Mouse (Mus musculus): ENCODE results near the gene Ybx3. TPM values are rescaled to one million over a fixed set of nuclear protein-coding genes. Genes with fewer than 3 reads are reported as not detected.

The Ybx3 gene
- polyA plus RNA-seq, 1 experiment from 2014 or later, result 57.0 TPM

GRCm38 (mm10) chr6:131374594-131375340 is 13.5 kb downstream of the Ybx3 start:
- WGBS, result 91% methylated on average over 13 of the region's 13 CpGs
- Histone ChIP-seq H3K9ac (ENCODE audit: low read length) (no peak overlapping the region), H3K4me2 (ENCODE audit: low read depth) (no peak overlapping the region), H3K36me3 (ENCODE audit: control insufficient read depth, insufficient read depth, low read length) (peaks cover 2% of the 10 kb centered on the region; the same call in 1 of the 2 replicates), H3K27ac (ENCODE audit: low read depth, low read length) (no peak overlapping the region), H3K4me3 (ENCODE audit: low read depth, low read length) (no peak overlapping the region), H3K27me3 (ENCODE audit: control insufficient read depth, insufficient read depth, low read length) (no peaks in the 10 kb centered on the region), H3K9me3 (ENCODE audit: control insufficient read depth, low read length) (no peaks in the 10 kb centered on the region), H3K4me1 (ENCODE audit: control insufficient read depth, insufficient read depth, low read length) (no peaks in the 10 kb centered on the region)
- DNase-seq (ENCODE audit: low spot score), result no peak
- no peak for ATAC-seq (ENCODE audit: insufficient read depth, low FRiP score, low TSS enrichment)

- no peak for DNase-seq (ENCODE audit: low spot score)
- WGBS, result 92% methylated on average over 5 of the region's 5 CpGs
- peaks cover 2% of the 10 kb centered on the region; the same call in 1 of the 2 replicates for H3K36me3 ChIP-seq (ENCODE audit: control insufficient read depth, insufficient read depth, low read length)
- H3K27me3 ChIP-seq (ENCODE audit: control insufficient read depth, insufficient read depth, low read length), result no peaks in the 10 kb centered on the region
- H3K4me2 ChIP-seq (ENCODE audit: low read depth), result no peak overlapping the region
- no peak overlapping the region for H3K9ac ChIP-seq (ENCODE audit: low read length)
- no peak for ATAC-seq (ENCODE audit: insufficient read depth, low FRiP score, low TSS enrichment)
- no peak overlapping the region for H3K4me3 ChIP-seq (ENCODE audit: low read depth, low read length)
- no peak overlapping the region for H3K27ac ChIP-seq (ENCODE audit: low read depth, low read length)
- no peaks in the 10 kb centered on the region for H3K4me1 ChIP-seq (ENCODE audit: control insufficient read depth, insufficient read depth, low read length)
- no peaks in the 10 kb centered on the region for H3K9me3 ChIP-seq (ENCODE audit: control insufficient read depth, low read length)
Measured at GRCm38 (mm10) chr6:131373160-131373559, 15.1 kb downstream of the Ybx3 start.

DNA sequence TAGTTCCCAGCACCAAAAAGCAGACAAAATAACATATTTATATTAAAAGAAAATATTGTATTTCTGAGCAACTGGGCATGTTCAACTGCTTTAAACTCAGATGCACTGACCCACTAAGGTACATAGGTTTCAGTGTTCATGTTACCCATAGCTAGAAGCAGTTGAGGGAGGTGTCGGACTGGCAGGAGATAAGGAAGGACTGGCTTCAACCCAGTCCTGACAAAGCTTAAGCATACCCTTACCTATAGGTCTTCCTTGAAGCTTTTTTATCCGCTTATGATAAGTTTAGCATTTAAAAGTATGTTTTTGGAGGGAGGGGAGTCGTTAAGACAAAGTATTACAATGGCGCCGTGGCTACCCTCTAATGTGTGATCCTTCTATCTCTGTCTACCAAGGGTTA is 17.5 kb downstream of the Ybx3 start:
- Histone ChIP-seq H3K9ac (ENCODE audit: low read length) (no peak overlapping the region), H3K4me2 (ENCODE audit: low read depth) (no peak overlapping the region), H3K27ac (ENCODE audit: low read depth, low read length) (no peak overlapping the region), H3K27me3 (ENCODE audit: control insufficient read depth, insufficient read depth, low read length) (no peaks in the 10 kb centered on the region), H3K9me3 (ENCODE audit: control insufficient read depth, low read length) (no peaks in the 10 kb centered on the region), H3K4me3 (ENCODE audit: low read depth, low read length) (no peak overlapping the region), H3K4me1 (ENCODE audit: control insufficient read depth, insufficient read depth, low read length) (no peaks in the 10 kb centered on the region), H3K36me3 (ENCODE audit: control insufficient read depth, insufficient read depth, low read length) (peaks cover 2% of the 10 kb centered on the region; the same call in 1 of the 2 replicates)
- DNase-seq (ENCODE audit: low spot score), result no peak
- WGBS, result 96% methylated on average over 5 of the region's 5 CpGs
- ATAC-seq (ENCODE audit: insufficient read depth, low FRiP score, low TSS enrichment), result no peak

GRCm38 (mm10) chr6:131369866-131370616 is 18.2 kb downstream of the Ybx3 start:
- DNase-seq (ENCODE audit: low spot score), result no peak
- Histone ChIP-seq H3K4me3 (ENCODE audit: low read depth, low read length) (no peak overlapping the region), H3K36me3 (ENCODE audit: control insufficient read depth, insufficient read depth, low read length) (peaks cover 5% of the 10 kb centered on the region; the same call in 1 of the 2 replicates), H3K4me2 (ENCODE audit: low read depth) (no peak overlapping the region), H3K9me3 (ENCODE audit: control insufficient read depth, low read length) (no peaks in the 10 kb centered on the region), H3K27me3 (ENCODE audit: control insufficient read depth, insufficient read depth, low read length) (no peaks in the 10 kb centered on the region), H3K4me1 (ENCODE audit: control insufficient read depth, insufficient read depth, low read length) (no peaks in the 10 kb centered on the region), H3K27ac (ENCODE audit: low read depth, low read length) (no peak overlapping the region), H3K9ac (ENCODE audit: low read length) (no peak overlapping the region)
- ATAC-seq (ENCODE audit: insufficient read depth, low FRiP score, low TSS enrichment), result no peak
- 78% methylated on average over 8 of the region's 8 CpGs for WGBS

DNA sequence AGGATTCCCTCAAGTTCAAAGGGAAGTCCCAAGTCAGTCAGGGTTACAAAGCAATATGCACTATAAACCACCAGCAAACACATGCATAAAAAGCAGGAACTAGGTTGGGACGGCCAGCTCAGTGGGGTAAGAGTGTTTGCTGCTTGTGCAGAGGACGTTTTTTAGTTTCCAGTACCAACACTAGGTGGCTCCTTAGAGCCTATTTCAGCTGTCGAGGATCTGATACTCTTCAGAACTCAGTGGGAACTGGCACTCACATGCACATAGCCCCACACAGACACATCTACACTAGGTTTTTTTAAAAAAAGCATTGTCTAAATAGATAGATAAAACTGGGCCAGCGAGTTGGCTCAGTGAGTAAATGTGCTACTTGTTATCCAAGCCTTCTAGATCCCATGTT is 21.2 kb downstream of the Ybx3 start:
- H3K4me2 ChIP-seq (ENCODE audit: low read depth), result no peak overlapping the region
- H3K4me3 ChIP-seq (ENCODE audit: low read depth, low read length), result no peak overlapping the region
- ATAC-seq (ENCODE audit: insufficient read depth, low FRiP score, low TSS enrichment) (no peak), DNase-seq (ENCODE audit: low spot score) (no peak)
- no peak overlapping the region for H3K27ac ChIP-seq (ENCODE audit: low read depth, low read length)
- peaks cover 7% of the 10 kb centered on the region for H3K36me3 ChIP-seq (ENCODE audit: control insufficient read depth, insufficient read depth, low read length)
- H3K27me3 ChIP-seq (ENCODE audit: control insufficient read depth, insufficient read depth, low read length), result no peaks in the 10 kb centered on the region
- no peak overlapping the region for H3K9ac ChIP-seq (ENCODE audit: low read length)
- no peaks in the 10 kb centered on the region for H3K9me3 ChIP-seq (ENCODE audit: control insufficient read depth, low read length)
- H3K4me1 ChIP-seq (ENCODE audit: control insufficient read depth, insufficient read depth, low read length), result no peaks in the 10 kb centered on the region
- WGBS, result 63% methylated on average over 4 of the region's 4 CpGs

- no peak overlapping the region for H3K4me3 ChIP-seq (ENCODE audit: low read depth, low read length)
- ATAC-seq (ENCODE audit: insufficient read depth, low FRiP score, low TSS enrichment) (no peak), DNase-seq (ENCODE audit: low spot score) (no peak)
- no peaks in the 10 kb centered on the region for H3K27me3 ChIP-seq (ENCODE audit: control insufficient read depth, insufficient read depth, low read length)
- no peak overlapping the region for H3K4me2 ChIP-seq (ENCODE audit: low read depth)
- peaks cover 7% of the 10 kb centered on the region for H3K36me3 ChIP-seq (ENCODE audit: control insufficient read depth, insufficient read depth, low read length)
- H3K9ac ChIP-seq (ENCODE audit: low read length), result no peak overlapping the region
- H3K27ac ChIP-seq (ENCODE audit: low read depth, low read length), result no peak overlapping the region
- WGBS, result 90% methylated on average over 2 of the region's 2 CpGs
- H3K4me1 ChIP-seq (ENCODE audit: control insufficient read depth, insufficient read depth, low read length), result no peaks in the 10 kb centered on the region
- no peaks in the 10 kb centered on the region for H3K9me3 ChIP-seq (ENCODE audit: control insufficient read depth, low read length)
Measured at GRCm38 (mm10) chr6:131364353-131364752, 23.9 kb downstream of the Ybx3 start.

DNA sequence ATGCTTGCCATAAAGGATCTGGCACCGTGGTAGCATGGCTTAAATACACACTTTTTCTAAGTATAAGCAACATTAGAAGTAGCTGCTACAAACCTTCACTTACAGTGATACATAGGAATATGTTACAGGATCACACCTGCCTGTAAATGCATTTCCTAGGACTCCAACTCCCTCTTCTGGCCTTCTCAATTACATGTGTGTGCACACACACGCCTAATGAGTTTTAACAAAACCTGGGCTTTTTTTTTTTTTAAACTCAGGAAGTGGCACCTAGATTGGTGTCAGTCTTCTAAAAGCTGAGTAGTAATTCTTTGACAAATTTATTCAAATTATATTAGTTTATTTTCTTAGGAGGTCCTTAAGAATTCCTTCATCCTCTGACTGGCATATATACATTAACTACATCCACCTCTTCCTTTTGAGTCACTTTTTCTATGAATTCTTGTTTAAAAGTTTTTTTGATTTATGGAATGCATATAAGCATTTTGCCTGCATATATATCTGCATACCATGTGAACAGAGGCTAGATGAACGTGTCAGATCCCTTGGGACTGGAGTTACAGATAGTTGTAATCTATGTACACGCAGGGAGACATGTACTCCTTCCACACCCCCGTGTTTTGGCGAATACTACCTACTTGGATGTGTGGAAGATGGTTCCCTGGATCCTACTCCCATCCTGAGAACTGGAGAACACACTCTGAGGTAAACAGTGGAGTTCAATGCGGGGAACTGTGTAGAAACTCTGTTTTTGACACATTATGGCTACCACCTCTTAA is 25.1 kb downstream of the Ybx3 start:
- DNase-seq (ENCODE audit: low spot score) (no peak), ATAC-seq (ENCODE audit: insufficient read depth, low FRiP score, low TSS enrichment) (no peak)
- H3K4me3 ChIP-seq (ENCODE audit: low read depth, low read length), result no peak overlapping the region
- no peaks in the 10 kb centered on the region for H3K27me3 ChIP-seq (ENCODE audit: control insufficient read depth, insufficient read depth, low read length)
- H3K9ac ChIP-seq (ENCODE audit: low read length), result no peak overlapping the region
- H3K27ac ChIP-seq (ENCODE audit: low read depth, low read length), result no peak overlapping the region
- WGBS, result 89% methylated on average over 7 of the region's 7 CpGs
- no peaks in the 10 kb centered on the region for H3K4me1 ChIP-seq (ENCODE audit: control insufficient read depth, insufficient read depth, low read length)
- no peak overlapping the region for H3K4me2 ChIP-seq (ENCODE audit: low read depth)
- H3K9me3 ChIP-seq (ENCODE audit: control insufficient read depth, low read length), result no peaks in the 10 kb centered on the region
- peaks cover 7% of the 10 kb centered on the region for H3K36me3 ChIP-seq (ENCODE audit: control insufficient read depth, insufficient read depth, low read length)

- 82% methylated on average over 5 of the region's 5 CpGs for WGBS
- H3K27ac ChIP-seq (ENCODE audit: low read depth, low read length), result no peak overlapping the region
- no peaks in the 10 kb centered on the region for H3K9me3 ChIP-seq (ENCODE audit: control insufficient read depth, low read length)
- H3K4me1 ChIP-seq (ENCODE audit: control insufficient read depth, insufficient read depth, low read length), result no peaks in the 10 kb centered on the region
- peaks cover 4% of the 10 kb centered on the region for H3K36me3 ChIP-seq (ENCODE audit: control insufficient read depth, insufficient read depth, low read length)
- DNase-seq (ENCODE audit: low spot score), result no peak
- no peak overlapping the region for H3K9ac ChIP-seq (ENCODE audit: low read length)
- ATAC-seq (ENCODE audit: insufficient read depth, low FRiP score, low TSS enrichment), result peak; percentile 63
- H3K4me3 ChIP-seq (ENCODE audit: low read depth, low read length), result no peak overlapping the region
- H3K27me3 ChIP-seq (ENCODE audit: control insufficient read depth, insufficient read depth, low read length), result no peaks in the 10 kb centered on the region
- H3K4me2 ChIP-seq (ENCODE audit: low read depth), result no peak overlapping the region
Measured at GRCm38 (mm10) chr6:131360693-131361092, 27.6 kb downstream of the Ybx3 start.
